Comparison of ENCODE assay signal across 8 mouse cellular contexts in genomic region chr11:69997070-69997509, GRCm38 (mm10). TPM values are rescaled to one million over a fixed set of nuclear protein-coding genes. Genes with fewer than 3 reads are reported as not detected.
DNase-seq lines count a peak whose midpoint lies in the region; ATAC-seq lines count a peak whose summit lies in the region.

No protein-coding gene starts in this region.

- H3K9ac ChIP-seq in embryonic facial prominence, embryonic 14.5 days (ENCODE audit: low read depth, low read length), result peak overlapping the region; percentile 96
- peak overlapping the region; percentile 100 for H3K9ac ChIP-seq in heart, embryonic 13.5 days
- peak overlapping the region; percentile 96 for H3K9ac ChIP-seq in neural tube, embryonic 13.5 days

- 2% methylated on average over 24 of the region's 44 CpGs for WGBS in embryonic facial prominence, embryonic 14.5 days
- WGBS in heart, embryonic 13.5 days, result under 1% methylated on average over 36 of the region's 44 CpGs
- under 1% methylated on average over 36 of the region's 44 CpGs for WGBS in neural tube, embryonic 13.5 days

- no peaks in the 10 kb centered on the region for H3K27me3 ChIP-seq in embryonic facial prominence, embryonic 14.5 days (replicated peaks; ENCODE audit: control insufficient read depth, insufficient read depth, low read length)
- H3K27me3 ChIP-seq in heart, embryonic 13.5 days (replicated peaks), result no peaks in the 10 kb centered on the region
- H3K27me3 ChIP-seq in neural tube, embryonic 13.5 days, result no peaks in the 10 kb centered on the region

- DNase-seq in CD4-positive helper T cell, adult 2 months (ENCODE audit: low read depth, low spot score), result peak; percentile 88
- peak; percentile 95 to 98 for DNase-seq in adrenal gland, postnatal 36 days
- peak; percentile 92 for DNase-seq in embryonic facial prominence, embryonic 14.5 days (ENCODE audit: low spot score)
- peak; percentile 96 for DNase-seq in kidney, postnatal 10 days
- DNase-seq in lung, adult 18-20 months, result peak; percentile 92 to 94
- DNase-seq in testis, postnatal 14 days (ENCODE audit: low spot score), result peak; percentile 89

- H3K36me3 ChIP-seq in embryonic facial prominence, embryonic 14.5 days (ENCODE audit: control insufficient read depth, insufficient read depth, low read length), result peaks cover 46% of the 10 kb centered on the region
- peaks cover 56% of the 10 kb centered on the region for H3K36me3 ChIP-seq in heart, embryonic 13.5 days
- H3K36me3 ChIP-seq in neural tube, embryonic 13.5 days, result peaks cover 43% of the 10 kb centered on the region

- no peaks in the 10 kb centered on the region for H3K9me3 ChIP-seq in embryonic facial prominence, embryonic 14.5 days (ENCODE audit: control insufficient read depth, low read length)
- H3K9me3 ChIP-seq in heart, embryonic 13.5 days, result no peaks in the 10 kb centered on the region
- H3K9me3 ChIP-seq in neural tube, embryonic 13.5 days, result no peaks in the 10 kb centered on the region

- H3K4me1 ChIP-seq in embryonic facial prominence, embryonic 14.5 days (ENCODE audit: control insufficient read depth, insufficient read depth, low read length), result peaks cover 23% of the 10 kb centered on the region
- peaks cover 52% of the 10 kb centered on the region for H3K4me1 ChIP-seq in heart, embryonic 13.5 days
- peaks cover 61% of the 10 kb centered on the region for H3K4me1 ChIP-seq in neural tube, embryonic 13.5 days (replicated peaks)

- H3K4me3 ChIP-seq in embryonic facial prominence, embryonic 14.5 days (ENCODE audit: low read depth, low read length), result peak overlapping the region; percentile 64
- peak overlapping the region; percentile 99 for H3K4me3 ChIP-seq in heart, embryonic 13.5 days
- H3K4me3 ChIP-seq in neural tube, embryonic 13.5 days, result peak overlapping the region; percentile 92

- peak overlapping the region; percentile 49 for H3K4me2 ChIP-seq in embryonic facial prominence, embryonic 14.5 days (ENCODE audit: low read depth, low read length)
- peak overlapping the region; percentile 70 for H3K4me2 ChIP-seq in heart, embryonic 13.5 days
- peak overlapping the region; percentile 65 for H3K4me2 ChIP-seq in neural tube, embryonic 13.5 days

- peak; percentile 53 for ATAC-seq in embryonic facial prominence, embryonic 14.5 days (ENCODE audit: low read depth)
- ATAC-seq in heart, embryonic 13.5 days (ENCODE audit: extremely low read depth, insufficient number of reproducible peaks, low FRiP score, low TSS enrichment), result peak; percentile 58
- ATAC-seq in neural tube, embryonic 13.5 days (ENCODE audit: low read depth), result peak; percentile 3; the same call in 1 of the 2 replicates

- peak overlapping the region; percentile 98 for H3K27ac ChIP-seq in embryonic facial prominence, embryonic 14.5 days (replicated peaks; ENCODE audit: low read depth, low read length)
- peak overlapping the region; percentile 99 for H3K27ac ChIP-seq in heart, embryonic 13.5 days (replicated peaks)
- H3K27ac ChIP-seq in neural tube, embryonic 13.5 days (replicated peaks), result peak overlapping the region; percentile 93

RNA-seq across cellular contexts. Expression of gene Phf23, which starts 1.5 kb away (rescaled TPM):
- 10 to 100 TPM; 54.6 to 57.1 TPM for total RNA-seq in adrenal gland, postnatal 36 days (2021)
- polyA plus RNA-seq in embryonic facial prominence, embryonic 14.5 days (2014; fragmentation: Nextera tagmentation; extraction: Ambion mirVana), result 47.0 and 49.3 TPM in 2 replicates
- 43.8 and 47.9 TPM in 2 replicates for polyA plus RNA-seq in heart, embryonic 13.5 days (2015; fragmentation: Nextera tagmentation; extraction: Ambion mirVana)
- 74.2 and 76.3 TPM in 2 replicates for polyA plus RNA-seq in neural tube, embryonic 13.5 days (2015; fragmentation: Nextera tagmentation; extraction: Ambion mirVana)

RNA-seq across cellular contexts. Expression of gene Dvl2, which starts 3.3 kb away (rescaled TPM):
- 10 to 100 TPM; 15.6 to 17.4 TPM for total RNA-seq in adrenal gland, postnatal 36 days (2021)
- polyA plus RNA-seq in embryonic facial prominence, embryonic 14.5 days (2014; fragmentation: Nextera tagmentation; extraction: Ambion mirVana), result 30.8 and 36.2 TPM in 2 replicates
- polyA plus RNA-seq in heart, embryonic 13.5 days (2015; fragmentation: Nextera tagmentation; extraction: Ambion mirVana), result 20.7 and 22.0 TPM in 2 replicates
- 26.7 and 28.8 TPM in 2 replicates for polyA plus RNA-seq in neural tube, embryonic 13.5 days (2015; fragmentation: Nextera tagmentation; extraction: Ambion mirVana)

RNA-seq across cellular contexts. Expression of gene Gabarap, which starts 6.1 kb away (rescaled TPM):
- 100 to 1,000 TPM; 421 to 450 TPM for total RNA-seq in adrenal gland, postnatal 36 days (2021)
- 577 and 590 TPM in 2 replicates for polyA plus RNA-seq in embryonic facial prominence, embryonic 14.5 days (2014; fragmentation: Nextera tagmentation; extraction: Ambion mirVana)
- polyA plus RNA-seq in heart, embryonic 13.5 days (2015; fragmentation: Nextera tagmentation; extraction: Ambion mirVana), result 456 and 466 TPM in 2 replicates
- 679 and 746 TPM in 2 replicates for polyA plus RNA-seq in neural tube, embryonic 13.5 days (2015; fragmentation: Nextera tagmentation; extraction: Ambion mirVana)

RNA-seq across cellular contexts. Expression of gene Elp5, which starts 14.8 kb away (rescaled TPM):
- total RNA-seq in adrenal gland, postnatal 36 days (2021), result 10 to 100 TPM; 66.4 to 80.3 TPM
- 109 and 116 TPM in 2 replicates for polyA plus RNA-seq in embryonic facial prominence, embryonic 14.5 days (2014; fragmentation: Nextera tagmentation; extraction: Ambion mirVana)
- 111 and 119 TPM in 2 replicates for polyA plus RNA-seq in heart, embryonic 13.5 days (2015; fragmentation: Nextera tagmentation; extraction: Ambion mirVana)
- polyA plus RNA-seq in neural tube, embryonic 13.5 days (2015; fragmentation: Nextera tagmentation; extraction: Ambion mirVana), result 160 and 162 TPM in 2 replicates

RNA-seq across cellular contexts. Expression of gene Ctdnep1, which starts 16.1 kb away (rescaled TPM):
- 100 to 1,000 TPM; 112 to 132 TPM for total RNA-seq in adrenal gland, postnatal 36 days (2021)
- 37.4 and 39.2 TPM in 2 replicates for polyA plus RNA-seq in embryonic facial prominence, embryonic 14.5 days (2014; fragmentation: Nextera tagmentation; extraction: Ambion mirVana)
- polyA plus RNA-seq in heart, embryonic 13.5 days (2015; fragmentation: Nextera tagmentation; extraction: Ambion mirVana), result 21.0 and 21.1 TPM in 2 replicates
- polyA plus RNA-seq in neural tube, embryonic 13.5 days (2015; fragmentation: Nextera tagmentation; extraction: Ambion mirVana), result 21.5 and 22.5 TPM in 2 replicates

Comparison
In these comparisons a context has a peak if more than half of its experiments do, and no peak if none do; other contexts are left out.
1. Peak in every context shown above with its lines: DNase-seq, ATAC-seq, H3K4me3 ChIP-seq and H3K27ac ChIP-seq.
2. ATAC-seq: peak in every context shown above with its lines; median percentile 58 in heart, embryonic 13.5 days; 53 in embryonic facial prominence, embryonic 14.5 days; 3 in neural tube, embryonic 13.5 days.